Mouse (Mus musculus): ENCODE data around the gene Gm28047. TPM values are rescaled to one million over a fixed set of nuclear protein-coding genes. Genes with fewer than 3 reads are reported as not detected.

Gene Gm28047
- polyA plus RNA-seq, 1 experiment from 2014 or later, result not detected

- H3K9ac ChIP-seq, result no peak overlapping the region
- peaks cover 93% of the 10 kb centered on the region for H3K36me3 ChIP-seq
- ATAC-seq (ENCODE audit: low FRiP score), result no peak
- no peak overlapping the region for H3K4me3 ChIP-seq
- no peak overlapping the region for H3K27ac ChIP-seq
- no peak overlapping the region for H3K4me2 ChIP-seq
- no peaks in the 10 kb centered on the region for H3K27me3 ChIP-seq
- no peaks in the 10 kb centered on the region for H3K9me3 ChIP-seq
- 89% methylated on average over 5 of the region's 5 CpGs for WGBS
- H3K4me1 ChIP-seq (replicated peaks), result no peaks in the 10 kb centered on the region
Measured at GRCm38 (mm10) chr15:102500479-102500878, 124.4 kb downstream of the Gm28047 start.

GRCm38 (mm10) chr15:102499851-102500250 lies 125.0 kb downstream of the Gm28047 start:
- Histone ChIP-seq H3K4me3 (no peak overlapping the region), H3K9ac (no peak overlapping the region), H3K27ac (no peak overlapping the region), H3K27me3 (no peaks in the 10 kb centered on the region), H3K9me3 (no peaks in the 10 kb centered on the region), H3K36me3 (peaks cover 91% of the 10 kb centered on the region), H3K4me1 (replicated peaks) (no peaks in the 10 kb centered on the region), H3K4me2 (no peak overlapping the region)
- WGBS, result 90% methylated on average over 6 of the region's 6 CpGs
- no peak for ATAC-seq (ENCODE audit: low FRiP score)

GRCm38 (mm10) chr15:102499370-102499769 lies 125.5 kb downstream of the Gm28047 start:
- H3K4me3 ChIP-seq, result no peak overlapping the region
- WGBS, result 80% methylated on average over 3 of the region's 3 CpGs
- no peak overlapping the region for H3K4me2 ChIP-seq
- peaks cover 91% of the 10 kb centered on the region for H3K36me3 ChIP-seq
- H3K9me3 ChIP-seq, result no peaks in the 10 kb centered on the region
- H3K4me1 ChIP-seq (replicated peaks), result no peaks in the 10 kb centered on the region
- H3K27me3 ChIP-seq, result no peaks in the 10 kb centered on the region
- H3K9ac ChIP-seq, result no peak overlapping the region
- H3K27ac ChIP-seq, result no peak overlapping the region
- ATAC-seq (ENCODE audit: low FRiP score), result no peak

- Histone ChIP-seq H3K9ac (no peak overlapping the region), H3K36me3 (peaks cover 90% of the 10 kb centered on the region), H3K27ac (no peak overlapping the region), H3K9me3 (no peaks in the 10 kb centered on the region), H3K4me3 (no peak overlapping the region), H3K27me3 (no peaks in the 10 kb centered on the region), H3K4me1 (replicated peaks) (no peaks in the 10 kb centered on the region), H3K4me2 (no peak overlapping the region)
- no peak for ATAC-seq (ENCODE audit: low FRiP score)
- whole genome bisulfite sequencing, result 92% methylated on average over 3 of the region's 3 CpGs
Measured at GRCm38 (mm10) chr15:102498322-102498721, 126.5 kb downstream of the Gm28047 start.

GRCm38 (mm10) chr15:102487664-102488063 lies 137.2 kb downstream of the Gm28047 start:
- peaks cover 81% of the 10 kb centered on the region for H3K36me3 ChIP-seq
- ATAC-seq (ENCODE audit: low FRiP score), result no peak
- H3K27me3 ChIP-seq, result no peaks in the 10 kb centered on the region
- no peaks in the 10 kb centered on the region for H3K4me1 ChIP-seq (replicated peaks)
- H3K9me3 ChIP-seq, result no peaks in the 10 kb centered on the region
- H3K4me3 ChIP-seq, result no peak overlapping the region
- H3K9ac ChIP-seq, result no peak overlapping the region
- H3K4me2 ChIP-seq, result no peak overlapping the region
- H3K27ac ChIP-seq, result no peak overlapping the region
- 74% methylated on average over 1 of the region's 1 CpGs for WGBS

GRCm38 (mm10) chr15:102485853-102486252 lies 139.0 kb downstream of the Gm28047 start:
- peaks cover 83% of the 10 kb centered on the region for H3K36me3 ChIP-seq
- WGBS, result 92% methylated on average over 12 of the region's 12 CpGs
- no peak overlapping the region for H3K9ac ChIP-seq
- ATAC-seq (ENCODE audit: low FRiP score), result no peak
- no peaks in the 10 kb centered on the region for H3K27me3 ChIP-seq
- no peak overlapping the region for H3K27ac ChIP-seq
- H3K4me2 ChIP-seq, result no peak overlapping the region
- no peaks in the 10 kb centered on the region for H3K9me3 ChIP-seq
- H3K4me1 ChIP-seq (replicated peaks), result no peaks in the 10 kb centered on the region
- H3K4me3 ChIP-seq, result no peak overlapping the region

GRCm38 (mm10) chr15:102483136-102483535 lies 141.7 kb downstream of the Gm28047 start:
- no peak overlapping the region for H3K9ac ChIP-seq
- H3K36me3 ChIP-seq, result peaks cover 81% of the 10 kb centered on the region
- no peak for ATAC-seq (ENCODE audit: low FRiP score)
- WGBS, result 90% methylated on average over 3 of the region's 3 CpGs
- no peak overlapping the region for H3K4me3 ChIP-seq
- no peaks in the 10 kb centered on the region for H3K4me1 ChIP-seq (replicated peaks)
- no peaks in the 10 kb centered on the region for H3K27me3 ChIP-seq
- no peak overlapping the region for H3K4me2 ChIP-seq
- H3K27ac ChIP-seq, result no peak overlapping the region
- no peaks in the 10 kb centered on the region for H3K9me3 ChIP-seq

- Histone ChIP-seq H3K4me3 (no peak overlapping the region), H3K36me3 (peaks cover 53% of the 10 kb centered on the region)
- 93% methylated on average over 2 of the region's 2 CpGs for WGBS
Measured at GRCm38 (mm10) chr15:102474520-102474919, 150.3 kb downstream of the Gm28047 start.

More at GRCm38 (mm10) chr15:102474520-102474919, 150.3 kb downstream of the Gm28047 start:
- Histone ChIP-seq H3K9ac (no peak overlapping the region), H3K27ac (no peak overlapping the region), H3K9me3 (no peaks in the 10 kb centered on the region), H3K4me1 (replicated peaks) (peaks cover 17% of the 10 kb centered on the region), H3K4me2 (no peak overlapping the region), H3K27me3 (no peaks in the 10 kb centered on the region)
- no peak for ATAC-seq (ENCODE audit: low FRiP score)

MicroRNAs encoded within 50 kb of the gene (microRNA counts, 519-probe panel; counts per million panel counts)
- 51.3 counts per million for microRNA mmu-miR-688

Small RNA genes lying within 50 kb of the gene (microRNA-seq; reads per million reads assigned to microRNA genes)
- not detected for gene Mir688

Other genes starting within 250 kb of the Gm28047 start
- gene Sp1, start 218.9 kb downstream of the Gm28047 start, polyA plus RNA-seq (2015; fragmentation: Nextera tagmentation; extraction: Ambion mirVana), result 4.6 and 6.0 TPM in 2 replicates
- 0.14 and 0.40 TPM in 2 replicates for gene Amhr2, start 179.7 kb downstream of the Gm28047 start, polyA plus RNA-seq (2015; fragmentation: Nextera tagmentation; extraction: Ambion mirVana)
- 107 and 109 TPM in 2 replicates for gene Prr13, start 166.0 kb downstream of the Gm28047 start, polyA plus RNA-seq (2015; fragmentation: Nextera tagmentation; extraction: Ambion mirVana)
- 148 and 150 TPM in 2 replicates for gene Pcbp2, start 154.5 kb downstream of the Gm28047 start, polyA plus RNA-seq (2015; fragmentation: Nextera tagmentation; extraction: Ambion mirVana)
- gene Gm10337, start 121.3 kb downstream of the Gm28047 start, polyA plus RNA-seq (2015; fragmentation: Nextera tagmentation; extraction: Ambion mirVana), result 6.3 and 17.2 TPM in 2 replicates
- gene Map3k12, start 108.0 kb downstream of the Gm28047 start, polyA plus RNA-seq (2015; fragmentation: Nextera tagmentation; extraction: Ambion mirVana), result 48.9 and 49.6 TPM in 2 replicates
- 94.5 and 94.6 TPM in 2 replicates for gene Tarbp2, start 106.9 kb downstream of the Gm28047 start, polyA plus RNA-seq (2015; fragmentation: Nextera tagmentation; extraction: Ambion mirVana)
- 6.1 and 7.1 TPM in 2 replicates for gene Npff, start 100.1 kb downstream of the Gm28047 start, polyA plus RNA-seq (2015; fragmentation: Nextera tagmentation; extraction: Ambion mirVana)
- gene Atf7, start 397 bp upstream of the Gm28047 start, polyA plus RNA-seq (2015; fragmentation: Nextera tagmentation; extraction: Ambion mirVana), result 19.7 and 21.1 TPM in 2 replicates
- 48.7 and 56.4 TPM in 2 replicates for gene Atp5g2, start 47.3 kb upstream of the Gm28047 start, polyA plus RNA-seq (2015; fragmentation: Nextera tagmentation; extraction: Ambion mirVana)
- gene Calcoco1, start 97.1 kb upstream of the Gm28047 start, polyA plus RNA-seq (2015; fragmentation: Nextera tagmentation; extraction: Ambion mirVana), result 41.8 and 42.3 TPM in 2 replicates

All from hindbrain, embryonic 13.5 days (tissue).